Mouse (Mus musculus) midbrain, embryonic 15.5 days (tissue): ENCODE data around the gene Dnah2. TPM values are rescaled to one million over a fixed set of nuclear protein-coding genes. Genes with fewer than 3 reads are reported as not detected.

ENCODE experiments used
- ATAC-seq: fragments of 200-750 bp; cut with Nextera tagmentation; replicated peaks from 2 replicates; pipeline ENCODE4 v1.8.0; 2017; ENCODE audit warnings: moderate TSS enrichment
- H3K27ac ChIP-seq: fragments of 300-500 bp; sonication (generic); 2 replicates; pipeline ENCODE4 v1.5.1; 2015; ENCODE audit warnings: mild to moderate bottlenecking, inconsistent platforms
- H3K27me3 ChIP-seq: fragments of 300-500 bp; sonication (generic); replicated peaks from 2 replicates; pipeline ENCODE4 v1.6.1; 2015; ENCODE audit warnings: inconsistent platforms
- H3K36me3 ChIP-seq: fragments of 300-500 bp; sonication (generic); replicated peaks from 2 replicates; pipeline ENCODE4 v1.6.1; 2015; ENCODE audit warnings: inconsistent platforms
- H3K4me1 ChIP-seq: fragments of 300-500 bp; sonication (generic); 2 replicates; pipeline ENCODE4 v1.6.1; 2015; ENCODE audit warnings: inconsistent platforms
- H3K4me2 ChIP-seq: fragments of 300-500 bp; sonication (generic); 2 replicates; pipeline ENCODE4 v1.6.1; 2015; ENCODE audit warnings: inconsistent platforms, mild to moderate bottlenecking, moderate library complexity
- H3K4me3 ChIP-seq: fragments of 300-500 bp; sonication (generic); 2 replicates; pipeline ENCODE4 v1.5.1; 2015; ENCODE audit warnings: mild to moderate bottlenecking, inconsistent platforms
- H3K9ac ChIP-seq: fragments of 300-500 bp; sonication (generic); 2 replicates; pipeline ENCODE4 v1.6.1; 2015; ENCODE audit warnings: mild to moderate bottlenecking, inconsistent platforms
- H3K9me3 ChIP-seq: fragments of 300-500 bp; sonication (generic); 2 replicates; pipeline ENCODE4 v1.6.1; 2016; ENCODE audit warnings: inconsistent platforms
- WGBS: fragments of 180-500 bp; shearing (Covaris S2); methylation state at CpG from one replicate; pipeline ENCODE4 v1.1.7; 2015; ENCODE audit warnings: mixed read lengths; 5-methylcytosine and 5-hydroxymethylcytosine counted together
- polyA plus RNA-seq: library from polyadenylated mRNA; unstranded; fragments of >200 nt; fragmentation: Nextera tagmentation; extraction: Ambion mirVana; gene quantifications from 2 replicates; pipeline ENCODE4 v1.2.1, GENCODE M21; 2015

Gene Dnah2
- polyA plus RNA-seq, 1 experiment from 2014 or later, result 5.7 TPM

DNA sequence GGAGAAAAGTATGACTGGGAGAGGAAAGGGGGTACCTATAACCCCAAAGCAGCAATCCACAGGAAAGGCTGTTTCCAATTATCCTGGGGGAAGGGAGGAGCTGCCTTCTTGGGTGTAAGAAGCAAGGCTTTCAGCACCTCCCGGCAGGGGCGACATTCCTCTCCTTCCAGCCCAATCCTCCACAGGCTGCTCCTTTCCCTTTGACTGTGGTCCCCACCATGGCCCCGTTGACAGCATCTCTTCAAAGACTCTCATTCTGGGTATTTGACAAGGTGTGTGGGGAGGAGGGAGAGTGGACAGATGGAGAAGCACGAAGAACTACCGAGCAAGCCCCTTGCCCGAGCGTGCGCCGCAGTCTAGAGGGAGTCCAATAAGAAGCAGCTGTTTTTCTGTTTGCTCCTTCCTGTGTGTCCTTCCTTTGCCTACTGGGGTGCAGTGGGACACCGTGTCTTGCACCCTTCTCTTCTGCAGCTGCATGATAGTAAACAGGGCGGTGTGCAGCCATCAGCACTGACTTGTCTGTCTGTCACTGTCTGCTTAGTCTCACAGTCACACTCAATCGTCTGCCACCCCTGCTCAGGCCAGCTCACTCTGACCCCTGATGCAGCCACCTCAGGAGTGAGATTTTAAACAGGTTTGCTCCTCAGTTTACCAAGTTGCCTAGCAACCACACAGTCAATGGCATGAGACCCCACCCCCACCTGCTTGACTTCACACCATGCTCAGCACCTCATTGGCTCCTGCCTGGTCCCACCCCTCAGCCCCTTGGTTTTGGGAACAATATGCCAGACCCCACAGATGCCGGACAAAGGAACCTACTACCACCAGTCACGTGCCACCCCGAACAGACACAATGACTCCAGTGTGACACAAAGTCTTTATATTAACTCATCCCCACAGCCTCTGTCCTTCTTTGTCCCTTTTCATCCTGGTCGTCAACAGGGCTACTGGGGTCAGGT is 12.3 kb upstream of the Dnah2 start:
- Histone ChIP-seq H3K36me3 (peaks cover 4% of the 10 kb centered on the region; the same call in 1 of the 2 replicates), H3K4me3 (peak overlapping the region; percentile 74), H3K4me2 (peak overlapping the region; percentile 92), H3K27ac (peak overlapping the region; percentile 84), H3K4me1 (peaks cover 54% of the 10 kb centered on the region), H3K9me3 (no peaks in the 10 kb centered on the region), H3K9ac (peak overlapping the region; percentile 90; the same call in 1 of the 2 replicates), H3K27me3 (no peaks in the 10 kb centered on the region)
- peak; percentile 73 for ATAC-seq
- WGBS, result 12% methylated on average over 16 of the region's 16 CpGs

GRCm38 (mm10) chr11:69559851-69560765 is 11.2 kb upstream of the Dnah2 start, which contains the start of gene Efnb3:
Efnb3 (minus strand) TSS chr11:69560205.
- H3K4me2 ChIP-seq, result peak within 1 kb of the TSS; percentile 92
- H3K36me3 ChIP-seq, result no peaks in the 10 kb centered on the region; the same call in 1 of the 2 replicates
- no peaks in the 10 kb centered on the region for H3K27me3 ChIP-seq
- H3K9ac ChIP-seq, result peak within 1 kb of the TSS; percentile 90
- no peaks in the 10 kb centered on the region for H3K9me3 ChIP-seq
- H3K4me3 ChIP-seq, result peak within 1 kb of the TSS; percentile 74
- peaks cover 64% of the 10 kb centered on the region for H3K4me1 ChIP-seq
- H3K27ac ChIP-seq, result peak within 1 kb of the TSS; percentile 84
- peak; percentile 65 for ATAC-seq
- WGBS, result under 1% methylated on average over 58 of the region's 59 CpGs

GRCm38 (mm10) chr11:69559183-69559582 is 10.3 kb upstream of the Dnah2 start:
- peaks cover 73% of the 10 kb centered on the region for H3K4me1 ChIP-seq

DNA sequence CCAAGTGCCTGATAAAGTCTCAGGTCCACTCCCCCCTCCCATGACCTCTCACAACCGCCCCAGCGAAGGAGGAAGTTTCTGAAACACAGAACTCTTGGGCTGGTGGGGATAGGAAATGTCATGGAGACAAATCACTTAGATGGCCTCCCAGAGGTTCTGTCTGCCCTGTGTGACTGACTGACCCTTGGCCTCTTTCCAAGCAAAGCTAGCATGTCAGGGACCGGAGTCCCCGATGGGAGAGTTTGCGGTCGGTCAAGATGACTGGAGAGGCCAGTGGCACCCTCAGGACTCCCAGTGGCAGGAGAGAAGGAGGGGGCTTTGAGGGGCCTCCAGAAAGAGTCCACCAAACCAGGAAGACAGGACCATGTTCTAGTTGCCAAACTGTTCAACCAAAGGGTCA is 9.8 kb upstream of the Dnah2 start:
- H3K4me2 ChIP-seq, result peak overlapping the region; percentile 92
- no peak for ATAC-seq
- H3K27me3 ChIP-seq, result no peaks in the 10 kb centered on the region
- H3K4me3 ChIP-seq, result peak overlapping the region; percentile 74
- H3K9ac ChIP-seq, result peak overlapping the region; percentile 90
- H3K4me1 ChIP-seq, result peaks cover 77% of the 10 kb centered on the region
- 18% methylated on average over 6 of the region's 6 CpGs for WGBS
- H3K27ac ChIP-seq, result peak overlapping the region; percentile 84
- no peaks in the 10 kb centered on the region; the same call in 1 of the 2 replicates for H3K36me3 ChIP-seq
- no peaks in the 10 kb centered on the region for H3K9me3 ChIP-seq

More at GRCm38 (mm10) chr11:69559183-69559582, 10.3 kb upstream of the Dnah2 start:
- 0 out of 2 replicates have a peak, but pooled peaks have one; percentile 0 for ATAC-seq
- H3K9me3 ChIP-seq, result no peaks in the 10 kb centered on the region
- H3K4me2 ChIP-seq, result peak overlapping the region; percentile 92
- peak overlapping the region; percentile 84 for H3K27ac ChIP-seq
- no peaks in the 10 kb centered on the region; the same call in 1 of the 2 replicates for H3K36me3 ChIP-seq
- H3K4me3 ChIP-seq, result peak overlapping the region; percentile 74
- peak overlapping the region; percentile 90 for H3K9ac ChIP-seq
- no peaks in the 10 kb centered on the region for H3K27me3 ChIP-seq
- 5% methylated on average over 5 of the region's 5 CpGs for WGBS

DNA sequence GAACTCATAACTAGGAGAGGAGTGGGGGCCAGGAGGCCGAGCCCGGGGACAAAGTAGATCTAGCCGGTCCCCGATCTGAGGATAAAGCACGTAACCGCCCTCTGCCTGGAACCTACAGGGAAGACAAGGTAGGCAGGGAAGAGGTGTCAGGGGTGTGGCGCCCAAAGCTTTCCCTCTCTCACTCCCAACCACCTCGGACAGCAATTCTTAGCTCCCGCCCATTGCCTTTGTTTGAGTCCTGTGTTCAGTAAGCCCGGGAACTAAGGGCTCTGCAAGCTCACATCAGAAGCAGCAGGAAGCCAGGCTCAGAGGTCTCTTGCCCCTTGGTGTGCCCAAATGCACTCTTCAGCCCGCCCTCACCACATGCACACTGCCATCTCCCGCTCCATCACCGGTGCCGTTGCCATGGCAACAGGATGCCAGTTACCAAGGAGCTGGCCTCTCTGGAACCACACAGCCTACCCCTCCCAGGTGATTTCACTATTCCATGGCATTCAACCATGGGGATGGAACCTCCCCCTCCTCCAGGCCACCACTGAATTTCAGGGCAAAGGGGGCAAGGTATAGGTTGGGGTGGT is 8.6 kb upstream of the Dnah2 start:
- Histone ChIP-seq H3K9me3 (no peaks in the 10 kb centered on the region), H3K36me3 (no peaks in the 10 kb centered on the region; the same call in 1 of the 2 replicates), H3K27me3 (no peaks in the 10 kb centered on the region), H3K4me1 (peaks cover 90% of the 10 kb centered on the region), H3K4me2 (peak overlapping the region; percentile 92), H3K4me3 (peak overlapping the region; percentile 74), H3K27ac (peak overlapping the region; percentile 79), H3K9ac (peak overlapping the region; percentile 90)
- no peak for ATAC-seq
- WGBS, result 4% methylated on average over 14 of the region's 14 CpGs

- Histone ChIP-seq H3K9ac (no peak overlapping the region), H3K4me1 (peaks cover 74% of the 10 kb centered on the region), H3K4me3 (no peak overlapping the region), H3K27ac (peak overlapping the region; percentile 69), H3K4me2 (no peak overlapping the region), H3K27me3 (no peaks in the 10 kb centered on the region), H3K9me3 (no peaks in the 10 kb centered on the region), H3K36me3 (no peaks in the 10 kb centered on the region; the same call in 1 of the 2 replicates)
- no peak for ATAC-seq
- WGBS, result 81% methylated on average over 5 of the region's 5 CpGs
These were observed 5.7 kb upstream of the Dnah2 start for GRCm38 (mm10) chr11:69554539-69555140.

DNA sequence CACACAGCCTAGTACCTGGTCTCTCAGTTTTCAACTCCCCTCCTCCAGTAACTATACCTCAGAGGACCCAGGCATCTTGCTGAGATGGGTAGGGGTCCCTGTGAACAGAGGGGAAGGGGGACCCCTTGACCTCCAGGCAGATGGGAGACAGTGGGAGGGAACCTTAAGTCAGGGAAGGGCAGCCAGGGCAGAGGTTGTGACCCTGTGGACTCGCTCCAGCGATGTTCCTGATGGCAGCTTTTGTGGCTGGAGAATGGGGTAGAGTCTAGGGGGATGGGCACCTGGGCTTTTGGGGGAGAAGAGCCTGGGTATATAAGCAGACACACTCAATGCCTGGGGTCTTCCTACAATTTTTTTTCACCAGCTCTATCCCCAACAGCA is 4.4 kb upstream of the Dnah2 start:
- Histone ChIP-seq H3K4me2 (peak overlapping the region; percentile 46), H3K36me3 (no peaks in the 10 kb centered on the region; the same call in 1 of the 2 replicates), H3K9ac (peak overlapping the region; percentile 5), H3K4me1 (peaks cover 77% of the 10 kb centered on the region), H3K27me3 (no peaks in the 10 kb centered on the region), H3K4me3 (peak overlapping the region; percentile 19), H3K27ac (peak overlapping the region; percentile 95), H3K9me3 (no peaks in the 10 kb centered on the region)
- peak; percentile 5; the same call in 1 of the 2 replicates for ATAC-seq
- 0% methylated on average over 2 of the region's 2 CpGs for WGBS

DNA sequence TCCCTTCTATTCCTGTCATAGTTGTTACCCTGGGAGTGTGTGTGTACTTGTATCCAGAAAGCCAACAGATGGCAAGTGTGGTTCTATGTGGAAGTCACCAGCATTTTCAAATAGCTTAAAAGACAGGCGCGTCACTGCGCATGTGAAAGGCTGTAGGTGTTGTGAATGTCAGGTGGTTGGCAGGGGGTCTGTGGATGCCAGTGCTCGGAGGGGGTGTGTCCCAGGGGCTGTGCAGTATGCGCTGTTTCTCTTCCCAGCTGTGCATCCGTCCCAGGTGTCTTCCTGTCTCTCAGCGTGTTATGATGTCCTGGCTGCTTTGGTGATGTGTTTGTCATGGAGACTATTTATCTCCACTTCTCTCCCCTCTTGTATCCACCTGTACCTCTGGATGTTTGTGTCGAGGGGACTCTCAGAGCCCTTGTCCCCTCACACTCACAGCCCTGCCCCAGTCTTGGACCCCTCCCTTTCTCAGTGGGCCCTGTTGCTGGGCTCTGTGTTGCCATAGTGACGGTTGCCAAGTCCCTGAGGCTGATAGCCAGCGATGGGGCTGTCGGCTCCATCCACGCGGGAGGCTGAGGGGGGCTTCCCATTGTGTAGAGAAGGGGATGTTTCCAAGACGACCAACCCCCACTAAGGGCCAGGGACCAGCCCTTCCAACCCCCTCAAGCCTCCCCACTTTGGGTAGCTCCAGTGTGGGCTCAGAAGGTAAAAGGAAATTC is 3.9 kb upstream of the Dnah2 start:
- H3K36me3 ChIP-seq, result no peaks in the 10 kb centered on the region; the same call in 1 of the 2 replicates
- peak overlapping the region; percentile 5 for H3K9ac ChIP-seq
- peaks cover 77% of the 10 kb centered on the region for H3K4me1 ChIP-seq
- peak; percentile 90 for ATAC-seq
- no peaks in the 10 kb centered on the region for H3K9me3 ChIP-seq
- peak overlapping the region; percentile 46 for H3K4me2 ChIP-seq
- WGBS, result 5% methylated on average over 14 of the region's 14 CpGs
- H3K27me3 ChIP-seq, result no peaks in the 10 kb centered on the region
- H3K27ac ChIP-seq, result peak overlapping the region; percentile 95
- H3K4me3 ChIP-seq, result peak overlapping the region; percentile 19

DNA sequence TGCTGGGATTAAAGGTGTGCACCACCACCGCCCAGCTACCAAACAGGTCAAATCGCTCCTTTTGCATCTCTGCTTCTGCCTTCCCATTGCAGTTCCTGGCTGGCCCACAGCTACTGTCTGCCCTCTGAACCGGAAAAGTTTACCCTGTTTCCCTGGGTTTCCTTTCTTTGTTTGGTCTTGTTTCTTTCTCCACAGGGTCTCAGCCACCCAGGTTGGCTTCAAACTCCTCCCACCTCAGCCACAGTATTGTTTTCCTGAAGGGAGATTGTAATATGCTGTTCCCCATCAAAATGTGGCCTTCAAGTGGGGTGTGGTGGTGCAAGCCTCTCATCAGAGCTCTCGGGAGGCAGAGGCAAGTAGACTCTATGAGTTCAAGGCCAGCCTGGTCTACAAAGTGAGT is 2.4 kb upstream of the Dnah2 start:
- H3K4me2 ChIP-seq, result no peak overlapping the region
- no peak for ATAC-seq
- H3K9me3 ChIP-seq, result no peaks in the 10 kb centered on the region
- H3K27ac ChIP-seq, result 0 out of 2 replicates have a peak overlapping the region, but pooled peaks have one; percentile 95
- no peak overlapping the region for H3K4me3 ChIP-seq
- H3K4me1 ChIP-seq, result peaks cover 76% of the 10 kb centered on the region
- WGBS, result 59% methylated on average over 4 of the region's 4 CpGs
- no peaks in the 10 kb centered on the region for H3K27me3 ChIP-seq
- no peaks in the 10 kb centered on the region; the same call in 1 of the 2 replicates for H3K36me3 ChIP-seq
- H3K9ac ChIP-seq, result no peak overlapping the region

GRCm38 (mm10) chr11:69547071-69547470 is 1.8 kb downstream of the Dnah2 start:
- H3K4me1 ChIP-seq, result peaks cover 70% of the 10 kb centered on the region
- H3K9ac ChIP-seq, result peak overlapping the region; percentile 43
- H3K27me3 ChIP-seq, result no peaks in the 10 kb centered on the region
- no peaks in the 10 kb centered on the region for H3K9me3 ChIP-seq
- H3K4me2 ChIP-seq, result peak overlapping the region; percentile 79
- ATAC-seq, result peak; percentile 25
- H3K27ac ChIP-seq, result peak overlapping the region; percentile 96
- WGBS, result 3% methylated on average over 15 of the region's 15 CpGs
- H3K36me3 ChIP-seq, result no peaks in the 10 kb centered on the region
- peak overlapping the region; percentile 44 for H3K4me3 ChIP-seq
